Mouse (Mus musculus) retina, postnatal 7 days (tissue): ENCODE measurements at regions not wholly inside any gene's neighbourhood (a gene's known extent, or its start where the extent isn't known, plus 50 kb on each side); places are given as distances from the start of the nearest gene placed in this dataset.

Experiments
- DNase-seq: peaks from one replicate; pipeline ENCODE4 v3.0.0-alpha.2; 2012; ENCODE audit warnings: low read depth, low spot score

- DNase-seq, result no peak
Measured at GRCm38 (mm10) chr3:52706626-52707025, 310.4 kb downstream of the Cog6 start.

GRCm38 (mm10) chr3:52703751-52704150 is 313.3 kb downstream of the Cog6 start:
- no peak for DNase-seq

GRCm38 (mm10) chr3:52702962-52703361 is 314.1 kb downstream of the Cog6 start:
- no peak for DNase-seq

GRCm38 (mm10) chr3:52701601-52702000 is 315.4 kb downstream of the Cog6 start:
- DNase-seq, result no peak

GRCm38 (mm10) chr3:52693813-52694212 is 323.2 kb downstream of the Cog6 start:
- no peak for DNase-seq

- no peak for DNase-seq
Measured at GRCm38 (mm10) chr3:52685434-52686181, 331.4 kb downstream of the Cog6 start.

- DNase-seq, result no peak
Measured at GRCm38 (mm10) chr3:52680824-52681388, 336.1 kb downstream of the Cog6 start.

- no peak for DNase-seq
Measured at GRCm38 (mm10) chr3:52676886-52677670, 340.0 kb downstream of the Cog6 start.

GRCm38 (mm10) chr3:52670628-52671028 is 346.4 kb downstream of the Cog6 start:
- DNase-seq, result no peak

GRCm38 (mm10) chr3:52663161-52663602 is 353.9 kb downstream of the Cog6 start:
- no peak for DNase-seq

GRCm38 (mm10) chr3:52662164-52662908 is 354.7 kb downstream of the Cog6 start:
- DNase-seq, result no peak

- no peak for DNase-seq
Measured at GRCm38 (mm10) chr3:52653006-52653405, 364.0 kb downstream of the Cog6 start.

GRCm38 (mm10) chr3:52652476-52652870 is 364.6 kb downstream of the Cog6 start:
- no peak for DNase-seq

GRCm38 (mm10) chr3:52651862-52652475 is 365.1 kb downstream of the Cog6 start:
- no peak for DNase-seq

GRCm38 (mm10) chr3:52650071-52650470 is 367.0 kb downstream of the Cog6 start:
- DNase-seq, result no peak

GRCm38 (mm10) chr3:52648836-52649500 is 368.1 kb downstream of the Cog6 start:
- no peak for DNase-seq

- DNase-seq, result no peak
Measured at GRCm38 (mm10) chr3:52647900-52648299, 369.1 kb downstream of the Cog6 start.

- no peak for DNase-seq
Measured at GRCm38 (mm10) chr3:52647161-52647692, 369.8 kb downstream of the Cog6 start.

- no peak for DNase-seq
Measured at GRCm38 (mm10) chr3:52645156-52645555, 371.9 kb downstream of the Cog6 start.
